Mouse (Mus musculus) heart, embryonic 11.5 days (tissue): ENCODE measurements around the gene Adap2. TPM values are rescaled to one million over a fixed set of nuclear protein-coding genes. Genes with fewer than 3 reads are reported as not detected.
A peak's percentile ranks its signal among the peaks of the same experiment; 100 is the strongest.

Source experiments
- ATAC-seq: fragments of 200-750 bp; cut with Nextera tagmentation; replicated peaks from 2 replicates; pipeline ENCODE4 v1.8.0; 2017; ENCODE audit warnings: moderate library complexity; ENCODE audit not compliant: insufficient number of reproducible peaks, low FRiP score, low TSS enrichment
- H3K27ac ChIP-seq: fragments of 300-500 bp; sonication (generic); 2 replicates; pipeline ENCODE4 v1.5.1; 2014; ENCODE audit warnings: mild to moderate bottlenecking, low read depth, low read length
- H3K27me3 ChIP-seq: fragments of 300-500 bp; sonication (generic); 2 replicates; pipeline ENCODE4 v1.6.1; 2014; ENCODE audit warnings: mild to moderate bottlenecking, low read length, mixed read lengths; ENCODE audit not compliant: control insufficient read depth, insufficient read depth
- H3K36me3 ChIP-seq: fragments of 300-500 bp; sonication (generic); 2 replicates; pipeline ENCODE4 v1.6.1; 2014; ENCODE audit warnings: mild to moderate bottlenecking, low read length, moderate library complexity, mixed read lengths; ENCODE audit not compliant: control insufficient read depth, insufficient read depth
- H3K4me1 ChIP-seq: fragments of 300-500 bp; sonication (generic); 2 replicates; pipeline ENCODE4 v1.6.1; 2014; ENCODE audit warnings: low read length; ENCODE audit not compliant: control insufficient read depth, insufficient read depth
- H3K4me2 ChIP-seq: fragments of 300-500 bp; sonication (generic); 2 replicates; pipeline ENCODE4 v1.6.1; 2014; ENCODE audit warnings: mild to moderate bottlenecking, moderate library complexity
- H3K4me3 ChIP-seq: fragments of 300-500 bp; sonication (generic); 2 replicates; pipeline ENCODE4 v1.5.1; 2014; ENCODE audit warnings: low read depth, low read length
- H3K9ac ChIP-seq: fragments of 300-500 bp; sonication (generic); 2 replicates; pipeline ENCODE4 v1.6.1; 2014; ENCODE audit warnings: mild to moderate bottlenecking, low read depth, low read length, moderate library complexity
- H3K9me3 ChIP-seq: fragments of 300-500 bp; sonication (generic); replicated peaks from 2 replicates; pipeline ENCODE4 v1.6.1; 2016; ENCODE audit warnings: low read length; ENCODE audit not compliant: control insufficient read depth
- WGBS: fragments of 180-500 bp; shearing (Covaris S2); extraction: QIAGEN DNeasy Blood & Tissue Kit; methylation state at CpG from one replicate; pipeline ENCODE4 v1.1.7; 2014; ENCODE audit not compliant: insufficient replicate concordance; 5-methylcytosine and 5-hydroxymethylcytosine counted together
- polyA plus RNA-seq: library from polyadenylated mRNA; unstranded; fragments of >200 nt; fragmentation: Nextera tagmentation; extraction: Ambion mirVana; gene quantifications from 2 replicates; pipeline ENCODE4 v1.2.1, GENCODE M21; 2014

Gene Adap2
- polyA plus RNA-seq, 1 experiment from 2014 or later: 0.73 TPM

DNA sequence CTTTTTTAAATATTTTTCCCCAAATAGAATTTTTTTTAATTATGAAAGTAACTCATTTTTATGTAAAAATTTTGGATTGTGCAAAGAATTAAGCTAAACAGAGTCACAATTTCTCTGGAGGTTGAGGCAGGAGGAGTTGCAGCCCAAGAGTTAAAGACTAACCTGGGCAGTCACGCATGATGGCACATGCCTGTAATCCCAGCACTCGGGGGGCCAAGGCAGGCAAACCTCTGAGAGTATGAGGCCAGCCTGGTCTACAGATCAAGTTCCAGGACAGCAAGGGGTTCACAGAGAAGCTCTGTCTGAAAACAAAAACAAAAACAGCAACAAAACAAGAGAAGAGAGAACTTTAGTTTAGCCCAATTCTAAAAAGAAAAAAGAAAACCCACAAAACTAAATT lies 10.3 kb downstream of the Adap2 start:
- WGBS: 61% methylated on average over 2 of the region's 2 CpGs
- Histone ChIP-seq H3K4me3 (no peak overlapping the region), H3K27me3 (no peaks in the 10 kb centered on the region), H3K4me1 (no peaks in the 10 kb centered on the region), H3K36me3 (no peaks in the 10 kb centered on the region), H3K9me3 (no peaks in the 10 kb centered on the region), H3K4me2 (no peak overlapping the region), H3K9ac (no peak overlapping the region), H3K27ac (no peak overlapping the region)
- ATAC-seq: no peak

DNA sequence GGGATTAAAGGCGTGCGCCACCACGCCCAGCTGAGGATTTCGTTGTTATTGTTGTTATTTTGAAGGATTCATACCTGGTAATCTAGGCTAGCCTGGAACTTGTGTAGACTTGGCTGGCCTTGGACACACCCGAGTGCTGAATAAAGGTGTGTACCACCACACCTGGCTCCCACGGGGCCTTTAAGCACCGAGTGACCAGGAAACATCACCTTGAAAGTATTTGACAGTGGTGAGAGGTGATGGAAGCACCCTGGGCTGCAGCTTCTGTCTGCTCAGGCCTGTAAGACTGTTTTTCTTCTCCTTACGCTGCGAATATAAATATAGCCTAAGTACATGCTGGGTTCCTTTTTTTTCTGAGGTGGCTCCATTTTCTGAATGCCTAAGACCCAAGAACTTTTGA lies 14.2 kb downstream of the Adap2 start:
- H3K9ac ChIP-seq: no peak overlapping the region
- H3K9me3 ChIP-seq: no peaks in the 10 kb centered on the region
- WGBS: 85% methylated on average over 9 of the region's 9 CpGs
- no peak overlapping the region for H3K27ac ChIP-seq
- no peak overlapping the region for H3K4me3 ChIP-seq
- no peak for ATAC-seq
- H3K27me3 ChIP-seq: no peaks in the 10 kb centered on the region
- no peaks in the 10 kb centered on the region for H3K4me1 ChIP-seq
- H3K36me3 ChIP-seq: no peaks in the 10 kb centered on the region
- H3K4me2 ChIP-seq: no peak overlapping the region

DNA sequence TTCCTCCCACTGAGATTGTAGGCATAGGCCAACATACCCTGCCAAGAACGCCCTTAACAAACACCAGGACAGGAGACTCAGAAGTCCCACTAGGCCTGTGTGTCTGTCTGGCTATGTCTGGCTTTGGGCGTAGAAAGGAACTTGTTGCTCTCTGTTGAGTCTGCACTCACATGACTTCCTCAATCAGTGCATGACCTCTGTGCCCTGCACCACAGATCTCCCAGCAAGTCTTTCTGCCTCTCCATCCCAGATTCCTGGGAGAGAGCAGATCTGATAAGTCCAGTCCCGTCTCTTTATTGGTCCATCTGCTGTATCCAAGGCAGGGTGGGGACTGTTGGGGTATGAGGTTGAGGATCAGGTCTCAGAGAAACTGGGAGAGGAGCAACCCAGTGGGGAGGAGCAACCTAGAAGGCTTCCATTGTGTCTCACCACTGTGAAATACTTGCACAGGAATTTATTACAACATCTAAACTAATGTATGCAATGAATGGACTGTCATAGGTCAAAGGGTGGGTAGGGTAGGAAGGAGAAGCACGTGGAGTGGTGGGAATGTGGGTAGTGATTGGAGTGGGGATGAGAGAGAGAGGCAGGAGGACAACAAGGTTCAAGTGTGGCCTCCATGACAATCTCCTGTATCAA lies 14.8 kb downstream of the Adap2 start:
- no peak overlapping the region for H3K4me3 ChIP-seq
- H3K4me2 ChIP-seq: no peak overlapping the region
- no peaks in the 10 kb centered on the region for H3K27me3 ChIP-seq
- no peaks in the 10 kb centered on the region for H3K9me3 ChIP-seq
- H3K36me3 ChIP-seq: no peaks in the 10 kb centered on the region
- H3K4me1 ChIP-seq: no peaks in the 10 kb centered on the region
- ATAC-seq: no peak
- no peak overlapping the region for H3K9ac ChIP-seq
- H3K27ac ChIP-seq: no peak overlapping the region
- 63% methylated on average over 4 of the region's 4 CpGs for WGBS

DNA sequence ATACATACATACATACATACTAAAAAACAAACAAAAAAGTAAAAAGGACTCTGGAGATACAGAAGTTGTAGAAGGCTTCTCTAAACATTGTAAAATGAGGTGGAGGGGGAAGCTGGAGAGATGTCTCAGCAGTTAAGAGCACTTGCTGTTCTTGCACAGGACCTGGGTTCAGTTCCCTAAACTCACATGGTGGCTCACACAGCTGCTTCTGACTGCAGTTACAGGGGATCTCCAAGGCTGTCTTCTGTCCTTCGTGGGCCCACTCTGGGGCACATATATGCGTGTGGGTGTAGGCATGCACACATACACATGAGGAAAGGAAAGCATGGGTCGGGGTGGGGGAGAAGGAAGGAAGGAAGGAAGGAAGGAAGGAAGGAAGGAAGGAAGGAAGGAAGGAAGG lies 15.7 kb downstream of the Adap2 start:
- no peak overlapping the region for H3K4me2 ChIP-seq
- 77% methylated on average over 3 of the region's 3 CpGs for WGBS
- no peaks in the 10 kb centered on the region for H3K4me1 ChIP-seq
- H3K9ac ChIP-seq: no peak overlapping the region
- no peak for ATAC-seq
- H3K36me3 ChIP-seq: no peaks in the 10 kb centered on the region
- no peak overlapping the region for H3K4me3 ChIP-seq
- no peaks in the 10 kb centered on the region for H3K9me3 ChIP-seq
- H3K27ac ChIP-seq: no peak overlapping the region
- no peaks in the 10 kb centered on the region for H3K27me3 ChIP-seq

DNA sequence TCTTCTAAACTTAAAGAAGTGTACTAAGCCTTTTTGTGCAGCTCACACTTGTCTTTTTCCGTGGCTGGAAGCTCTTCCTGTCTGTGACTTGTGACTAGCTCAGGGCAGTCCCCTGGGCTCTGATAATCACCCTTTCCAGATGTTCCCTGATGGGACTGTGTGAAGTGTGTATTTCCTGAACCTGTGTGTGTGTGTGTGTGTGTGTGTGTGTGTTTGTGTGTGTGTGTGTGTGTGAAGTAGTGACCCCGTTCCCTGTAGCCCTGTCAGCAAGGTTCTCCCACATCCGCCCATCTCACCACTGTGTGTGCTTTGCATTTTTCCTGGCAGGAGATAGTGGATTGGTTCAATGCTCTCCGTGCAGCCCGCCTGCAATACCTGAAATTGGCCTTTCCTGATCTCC lies 16.4 kb downstream of the Adap2 start:
- Histone ChIP-seq H3K4me2 (no peak overlapping the region), H3K36me3 (no peaks in the 10 kb centered on the region), H3K27ac (no peak overlapping the region), H3K27me3 (no peaks in the 10 kb centered on the region), H3K4me1 (no peaks in the 10 kb centered on the region), H3K9me3 (no peaks in the 10 kb centered on the region), H3K4me3 (no peak overlapping the region), H3K9ac (no peak overlapping the region)
- 61% methylated on average over 5 of the region's 5 CpGs for WGBS
- no peak for ATAC-seq

- H3K4me3 ChIP-seq: no peak overlapping the region
- H3K27ac ChIP-seq: no peak overlapping the region
- no peak for ATAC-seq
- no peaks in the 10 kb centered on the region for H3K4me1 ChIP-seq
- WGBS: 71% methylated on average over 4 of the region's 4 CpGs
- no peaks in the 10 kb centered on the region for H3K27me3 ChIP-seq
- H3K4me2 ChIP-seq: no peak overlapping the region
- H3K36me3 ChIP-seq: no peaks in the 10 kb centered on the region
- no peak overlapping the region for H3K9ac ChIP-seq
- no peaks in the 10 kb centered on the region for H3K9me3 ChIP-seq
Observed at GRCm38 (mm10) chr11:80171884-80172283, 18.0 kb downstream of the Adap2 start.

- Histone ChIP-seq H3K4me1 (no peaks in the 10 kb centered on the region), H3K9me3 (no peaks in the 10 kb centered on the region), H3K27me3 (no peaks in the 10 kb centered on the region), H3K4me2 (no peak overlapping the region), H3K9ac (no peak overlapping the region), H3K36me3 (no peaks in the 10 kb centered on the region), H3K4me3 (no peak overlapping the region), H3K27ac (no peak overlapping the region)
- WGBS: 79% methylated on average over 11 of the region's 11 CpGs
- ATAC-seq: no peak
Observed at GRCm38 (mm10) chr11:80173963-80174670, 20.2 kb downstream of the Adap2 start.

GRCm38 (mm10) chr11:80176911-80177895 lies 23.3 kb downstream of the Adap2 start:
- Histone ChIP-seq H3K4me2 (no peak overlapping the region), H3K4me1 (no peaks in the 10 kb centered on the region), H3K27ac (0 out of 2 replicates have a peak overlapping the region, but pooled peaks have one; percentile 7), H3K36me3 (no peaks in the 10 kb centered on the region), H3K9me3 (no peaks in the 10 kb centered on the region), H3K4me3 (no peak overlapping the region), H3K9ac (no peak overlapping the region), H3K27me3 (no peaks in the 10 kb centered on the region)
- ATAC-seq: no peak
- 62% methylated on average over 11 of the region's 11 CpGs for WGBS
